Mouse (Mus musculus) hindlimb bud, embryonic 11.5 days (tissue): ENCODE data around the gene Prickle1.

ENCODE experiments used
- DNase-seq: peaks from one replicate; pipeline ENCODE4 v3.0.0-alpha.2; 2012; ENCODE audit warnings: low read depth, low spot score; ENCODE audit errors: extremely low spot score

Prickle1 gene

GRCm38 (mm10) chr15:93594888-93595698, 598 bp downstream of the Prickle1 start:
- no peak for DNase-seq

GRCm38 (mm10) chr15:93594296-93594887, 1.3 kb downstream of the Prickle1 start:
- no peak for DNase-seq

GRCm38 (mm10) chr15:93592596-93592995, 3.1 kb downstream of the Prickle1 start:
- no peak for DNase-seq

GRCm38 (mm10) chr15:93591831-93592321, 3.8 kb downstream of the Prickle1 start:
- DNase-seq = no peak

GRCm38 (mm10) chr15:93591371-93591770, 4.3 kb downstream of the Prickle1 start:
- no peak for DNase-seq

GRCm38 (mm10) chr15:93588401-93588800, 7.3 kb downstream of the Prickle1 start:
- no peak for DNase-seq

- no peak for DNase-seq
Observed at GRCm38 (mm10) chr15:93587660-93588059, 8.0 kb downstream of the Prickle1 start.

GRCm38 (mm10) chr15:93583051-93583450, 12.6 kb downstream of the Prickle1 start:
- DNase-seq = no peak

GRCm38 (mm10) chr15:93581736-93582135, 14.0 kb downstream of the Prickle1 start:
- DNase-seq = no peak

GRCm38 (mm10) chr15:93579899-93580298, 15.8 kb downstream of the Prickle1 start:
- no peak for DNase-seq

- DNase-seq = no peak
Observed at GRCm38 (mm10) chr15:93579100-93579499, 16.6 kb downstream of the Prickle1 start.

- DNase-seq = no peak
Observed at GRCm38 (mm10) chr15:93576361-93576760, 19.3 kb downstream of the Prickle1 start.

- peak; percentile 98 for DNase-seq
Observed at GRCm38 (mm10) chr15:93575884-93576283, 19.8 kb downstream of the Prickle1 start.

- DNase-seq = no peak
Observed at GRCm38 (mm10) chr15:93572889-93573288, 22.8 kb downstream of the Prickle1 start.

- DNase-seq = no peak
Observed at GRCm38 (mm10) chr15:93570881-93571495, 24.7 kb downstream of the Prickle1 start.

GRCm38 (mm10) chr15:93568911-93569310, 26.8 kb downstream of the Prickle1 start:
- peak; percentile 44 for DNase-seq

GRCm38 (mm10) chr15:93567546-93568307, 28.0 kb downstream of the Prickle1 start:
- DNase-seq = no peak

- DNase-seq = no peak
Observed at GRCm38 (mm10) chr15:93563491-93563890, 32.2 kb downstream of the Prickle1 start.

- DNase-seq = no peak
Observed at GRCm38 (mm10) chr15:93561540-93561939, 34.2 kb downstream of the Prickle1 start.

- DNase-seq = no peak
Observed at GRCm38 (mm10) chr15:93558421-93558820, 37.3 kb downstream of the Prickle1 start.

GRCm38 (mm10) chr15:93555719-93556118, 40.0 kb downstream of the Prickle1 start:
- DNase-seq = no peak
